Mouse (Mus musculus): ENCODE measurements around the gene Slc35g3. TPM values are rescaled to one million over a fixed set of nuclear protein-coding genes. Genes with fewer than 3 reads are reported as not detected.

The Slc35g3 gene
- polyA plus RNA-seq, 1 experiment from 2014 or later, result not detected

DNA sequence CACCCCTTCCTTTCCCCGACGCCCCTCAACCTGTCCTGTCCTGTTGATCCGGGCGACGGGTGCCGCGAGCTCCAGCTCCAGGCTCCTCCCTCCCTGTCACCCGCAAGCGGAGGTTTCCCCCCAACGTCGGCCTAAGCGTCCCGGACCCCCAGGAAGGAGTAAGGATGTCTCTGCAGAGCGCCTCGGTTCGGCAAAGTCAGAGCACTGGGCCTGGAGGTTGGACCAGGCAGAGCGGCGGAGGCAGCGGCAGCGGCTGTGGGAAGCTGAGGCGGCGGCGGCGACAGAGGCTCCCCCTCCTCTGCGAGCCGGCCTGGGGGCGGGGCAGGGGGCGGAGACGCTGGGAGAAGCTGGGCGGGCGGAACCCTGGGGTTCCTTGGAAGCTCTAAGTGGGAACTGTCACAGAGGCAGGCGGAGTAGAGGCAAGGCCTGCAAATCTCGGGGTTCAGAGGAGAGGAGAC is 40.9 kb upstream of the Slc35g3 start:
- ATAC-seq (ENCODE audit: low read depth), result no peak
- H3K4me1 ChIP-seq (ENCODE audit: control insufficient read depth, insufficient read depth, low read length), result peaks cover 40% of the 10 kb centered on the region
- H3K27me3 ChIP-seq (ENCODE audit: control insufficient read depth, insufficient read depth, low read length), result peaks cover 11% of the 10 kb centered on the region
- peak overlapping the region; percentile 96 for H3K4me2 ChIP-seq (ENCODE audit: low read depth, low read length)
- peak overlapping the region; percentile 66 for H3K27ac ChIP-seq (ENCODE audit: low read depth, low read length)
- 0 out of 2 replicates have a peak, but pooled peaks cover under 1% of the 10 kb centered on the region for H3K36me3 ChIP-seq (ENCODE audit: control insufficient read depth, insufficient read depth, low read length)
- under 1% methylated on average over 33 of the region's 33 CpGs for WGBS
- H3K9me3 ChIP-seq (ENCODE audit: control insufficient read depth, low read length), result no peaks in the 10 kb centered on the region
- peak overlapping the region; percentile 55 for H3K4me3 ChIP-seq (ENCODE audit: low read depth, low read length)
- peak overlapping the region; percentile 71 for H3K9ac ChIP-seq (replicated peaks; ENCODE audit: low read depth, low read length)

- ATAC-seq (ENCODE audit: low read depth), result no peak
- H3K27me3 ChIP-seq (ENCODE audit: control insufficient read depth, insufficient read depth, low read length), result peaks cover 11% of the 10 kb centered on the region
These were observed 39.7 kb upstream of the Slc35g3 start, which contains the start of gene Fgf11 for GRCm38 (mm10) chr11:69801379-69801977. Gene Fgf11, minus strand, starts transcription at chr11:69801857.

DNA sequence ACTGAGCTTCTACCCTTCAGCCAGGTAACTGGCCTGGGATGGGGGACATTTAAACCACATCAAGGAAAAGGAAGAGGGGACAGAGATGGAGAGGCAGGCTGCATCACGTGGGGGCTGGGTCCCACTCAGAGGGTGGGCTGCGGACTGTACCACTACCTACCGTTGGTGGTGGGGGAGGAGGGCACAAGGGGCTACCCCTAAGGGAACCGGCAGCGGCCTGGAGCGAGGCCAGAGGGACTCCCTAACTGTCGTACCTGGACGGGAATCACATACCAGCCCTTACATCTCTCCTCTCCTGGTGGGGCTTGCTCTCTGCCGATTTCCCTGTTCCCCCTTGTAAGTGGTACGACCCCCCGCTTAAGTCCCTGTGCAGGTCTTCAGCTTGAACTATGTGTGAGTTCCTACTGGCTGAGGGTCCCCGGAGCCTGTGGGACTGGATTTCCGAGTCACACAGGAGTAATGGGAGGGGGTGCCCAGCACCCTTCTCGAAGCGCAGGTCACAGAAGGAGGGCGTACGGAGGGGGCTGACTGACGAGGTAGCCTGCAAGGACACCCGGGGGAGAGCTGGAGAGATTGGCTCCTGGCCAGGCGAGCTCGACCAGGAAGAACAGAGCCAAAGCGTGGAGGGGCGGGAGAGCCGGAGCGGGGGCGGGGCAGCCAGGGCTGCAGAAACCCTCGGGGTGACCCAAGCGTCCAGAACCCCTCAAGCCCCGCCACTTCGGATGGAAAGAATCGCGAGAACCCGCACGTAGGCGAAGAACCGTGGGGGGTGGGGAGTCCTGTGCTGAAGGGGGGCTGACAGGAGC is 38.8 kb upstream of the Slc35g3 start:
- no peaks in the 10 kb centered on the region for H3K9me3 ChIP-seq (ENCODE audit: control insufficient read depth, low read length)
- peak overlapping the region; percentile 55 for H3K4me3 ChIP-seq (ENCODE audit: low read depth, low read length)
- H3K27me3 ChIP-seq (ENCODE audit: control insufficient read depth, insufficient read depth, low read length), result peaks cover 11% of the 10 kb centered on the region
- peak; percentile 69 for ATAC-seq (ENCODE audit: low read depth)
- H3K4me1 ChIP-seq (ENCODE audit: control insufficient read depth, insufficient read depth, low read length), result peaks cover 40% of the 10 kb centered on the region
- peak overlapping the region; percentile 71 for H3K9ac ChIP-seq (replicated peaks; ENCODE audit: low read depth, low read length)
- peak overlapping the region; percentile 96 for H3K4me2 ChIP-seq (ENCODE audit: low read depth, low read length)
- H3K36me3 ChIP-seq (ENCODE audit: control insufficient read depth, insufficient read depth, low read length), result 0 out of 2 replicates have a peak, but pooled peaks cover 4% of the 10 kb centered on the region
- H3K27ac ChIP-seq (ENCODE audit: low read depth, low read length), result peak overlapping the region; percentile 95
- 0% methylated on average over 36 of the region's 36 CpGs for whole genome bisulfite sequencing

More at GRCm38 (mm10) chr11:69801379-69801977, 39.7 kb upstream of the Slc35g3 start, which contains the start of gene Fgf11:
- Histone ChIP-seq H3K4me1 (ENCODE audit: control insufficient read depth, insufficient read depth, low read length) (peaks cover 40% of the 10 kb centered on the region), H3K27ac (ENCODE audit: low read depth, low read length) (peak within 1 kb of the TSS; percentile 95), H3K9me3 (ENCODE audit: control insufficient read depth, low read length) (no peaks in the 10 kb centered on the region), H3K36me3 (ENCODE audit: control insufficient read depth, insufficient read depth, low read length) (0 out of 2 replicates have a peak, but pooled peaks cover 4% of the 10 kb centered on the region), H3K4me3 (ENCODE audit: low read depth, low read length) (peak within 1 kb of the TSS; percentile 55), H3K4me2 (ENCODE audit: low read depth, low read length) (peak within 1 kb of the TSS; percentile 96), H3K9ac (replicated peaks; ENCODE audit: low read depth, low read length) (peak within 1 kb of the TSS; percentile 71)
- WGBS, result under 1% methylated on average over 33 of the region's 33 CpGs

DNA sequence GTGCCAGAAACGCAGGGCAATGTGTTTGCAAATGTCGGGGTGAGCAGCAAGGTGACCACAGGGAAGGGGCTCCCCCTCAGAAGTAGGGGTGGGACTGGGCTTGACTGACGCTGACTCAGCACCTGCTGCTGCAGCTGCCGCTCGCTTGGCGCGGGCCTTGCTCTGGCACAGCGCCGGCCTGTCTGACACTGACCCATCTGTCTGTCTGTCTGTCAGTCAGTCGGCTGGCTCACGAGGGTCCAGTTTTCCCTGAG is 38.3 kb upstream of the Slc35g3 start:
- Histone ChIP-seq H3K9ac (replicated peaks; ENCODE audit: low read depth, low read length) (peak overlapping the region; percentile 71), H3K4me3 (ENCODE audit: low read depth, low read length) (peak overlapping the region; percentile 55), H3K36me3 (ENCODE audit: control insufficient read depth, insufficient read depth, low read length) (0 out of 2 replicates have a peak, but pooled peaks cover 4% of the 10 kb centered on the region), H3K4me1 (ENCODE audit: control insufficient read depth, insufficient read depth, low read length) (peaks cover 40% of the 10 kb centered on the region), H3K4me2 (ENCODE audit: low read depth, low read length) (peak overlapping the region; percentile 96), H3K27me3 (ENCODE audit: control insufficient read depth, insufficient read depth, low read length) (peaks cover 8% of the 10 kb centered on the region), H3K27ac (ENCODE audit: low read depth, low read length) (peak overlapping the region; percentile 95), H3K9me3 (ENCODE audit: control insufficient read depth, low read length) (no peaks in the 10 kb centered on the region)
- ATAC-seq (ENCODE audit: low read depth), result peak; percentile 10
- 2% methylated on average over 11 of the region's 11 CpGs for WGBS

GRCm38 (mm10) chr11:69799394-69800137 is 37.8 kb upstream of the Slc35g3 start:
- Histone ChIP-seq H3K36me3 (ENCODE audit: control insufficient read depth, insufficient read depth, low read length) (0 out of 2 replicates have a peak, but pooled peaks cover 4% of the 10 kb centered on the region), H3K4me1 (ENCODE audit: control insufficient read depth, insufficient read depth, low read length) (peaks cover 38% of the 10 kb centered on the region), H3K9me3 (ENCODE audit: control insufficient read depth, low read length) (no peaks in the 10 kb centered on the region), H3K4me3 (ENCODE audit: low read depth, low read length) (peak overlapping the region; percentile 55), H3K27me3 (ENCODE audit: control insufficient read depth, insufficient read depth, low read length) (peaks cover 3% of the 10 kb centered on the region; the same call in 1 of the 2 replicates), H3K27ac (ENCODE audit: low read depth, low read length) (peak overlapping the region; percentile 95), H3K9ac (replicated peaks; ENCODE audit: low read depth, low read length) (peak overlapping the region; percentile 71; the same call in 1 of the 2 replicates), H3K4me2 (ENCODE audit: low read depth, low read length) (peak overlapping the region; percentile 96)
- 7% methylated on average over 12 of the region's 12 CpGs for WGBS
- no peak for ATAC-seq (ENCODE audit: low read depth)

DNA sequence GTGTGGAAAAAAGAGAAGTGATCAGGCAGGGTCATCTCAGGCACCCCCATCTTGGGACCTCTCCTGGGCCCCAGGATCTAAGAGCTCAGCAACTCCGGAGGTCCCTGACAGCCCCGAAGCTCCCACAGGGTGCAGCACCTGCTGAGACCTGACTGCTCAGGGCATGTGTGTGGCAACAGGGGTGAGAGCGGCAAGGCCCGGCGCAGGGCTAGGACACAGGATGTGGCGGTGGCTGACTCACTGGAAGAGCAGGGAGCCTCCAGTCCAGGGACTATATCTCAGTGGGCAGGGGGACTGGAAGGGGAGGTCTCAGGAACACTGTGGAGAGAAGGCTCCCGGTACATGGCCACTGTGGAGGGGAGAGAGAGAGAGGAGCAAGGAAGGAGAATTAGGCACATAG is 36.2 kb upstream of the Slc35g3 start:
- 76% methylated on average over 7 of the region's 7 CpGs for WGBS
- ATAC-seq (ENCODE audit: low read depth), result no peak
- H3K4me3 ChIP-seq (ENCODE audit: low read depth, low read length), result no peak overlapping the region
- peaks cover 3% of the 10 kb centered on the region; the same call in 1 of the 2 replicates for H3K27me3 ChIP-seq (ENCODE audit: control insufficient read depth, insufficient read depth, low read length)
- no peak overlapping the region for H3K27ac ChIP-seq (ENCODE audit: low read depth, low read length)
- H3K4me2 ChIP-seq (ENCODE audit: low read depth, low read length), result no peak overlapping the region
- peaks cover 27% of the 10 kb centered on the region for H3K4me1 ChIP-seq (ENCODE audit: control insufficient read depth, insufficient read depth, low read length)
- no peaks in the 10 kb centered on the region for H3K9me3 ChIP-seq (ENCODE audit: control insufficient read depth, low read length)
- no peak overlapping the region for H3K9ac ChIP-seq (replicated peaks; ENCODE audit: low read depth, low read length)
- 0 out of 2 replicates have a peak, but pooled peaks cover 4% of the 10 kb centered on the region for H3K36me3 ChIP-seq (ENCODE audit: control insufficient read depth, insufficient read depth, low read length)

- Histone ChIP-seq H3K4me1 (ENCODE audit: control insufficient read depth, insufficient read depth, low read length) (peaks cover 12% of the 10 kb centered on the region), H3K27ac (ENCODE audit: low read depth, low read length) (no peak overlapping the region), H3K4me2 (ENCODE audit: low read depth, low read length) (peak overlapping the region; percentile 57), H3K36me3 (ENCODE audit: control insufficient read depth, insufficient read depth, low read length) (0 out of 2 replicates have a peak, but pooled peaks cover 4% of the 10 kb centered on the region), H3K27me3 (ENCODE audit: control insufficient read depth, insufficient read depth, low read length) (no peaks in the 10 kb centered on the region), H3K9ac (replicated peaks; ENCODE audit: low read depth, low read length) (no peak overlapping the region), H3K4me3 (ENCODE audit: low read depth, low read length) (peak overlapping the region; percentile 27), H3K9me3 (ENCODE audit: control insufficient read depth, low read length) (no peaks in the 10 kb centered on the region)
- no peak for ATAC-seq (ENCODE audit: low read depth)
- WGBS, result 3% methylated on average over 13 of the region's 13 CpGs
These were observed 34.2 kb upstream of the Slc35g3 start for GRCm38 (mm10) chr11:69795983-69796435.

- H3K9me3 ChIP-seq (ENCODE audit: control insufficient read depth, low read length), result no peaks in the 10 kb centered on the region
- 0 out of 2 replicates have a peak, but pooled peaks cover 4% of the 10 kb centered on the region for H3K36me3 ChIP-seq (ENCODE audit: control insufficient read depth, insufficient read depth, low read length)
- peak within 1 kb of the TSS; percentile 57 for H3K4me2 ChIP-seq (ENCODE audit: low read depth, low read length)
- H3K27ac ChIP-seq (ENCODE audit: low read depth, low read length), result no peak within 1 kb of the TSS
- no peaks in the 10 kb centered on the region for H3K27me3 ChIP-seq (ENCODE audit: control insufficient read depth, insufficient read depth, low read length)
- H3K4me3 ChIP-seq (ENCODE audit: low read depth, low read length), result peak within 1 kb of the TSS; percentile 27
- 2% methylated on average over 52 of the region's 52 CpGs for WGBS
- H3K4me1 ChIP-seq (ENCODE audit: control insufficient read depth, insufficient read depth, low read length), result peaks cover 11% of the 10 kb centered on the region
- peak; percentile 93 for ATAC-seq (ENCODE audit: low read depth)
- no peak within 1 kb of the TSS; the same call in 1 of the 2 replicates for H3K9ac ChIP-seq (replicated peaks; ENCODE audit: low read depth, low read length)
These were observed 33.6 kb upstream of the Slc35g3 start, which contains the start of gene Chrnb1 for GRCm38 (mm10) chr11:69795168-69795982. Gene Chrnb1, minus strand, starts transcription at chr11:69795943.
